Mouse (Mus musculus) midbrain, postnatal 0 days (tissue): Measurements from ENCODE around the gene Mospd3. TPM values are rescaled to one million over a fixed set of nuclear protein-coding genes. Genes with fewer than 3 reads are reported as not detected.

ENCODE experiments used
- ATAC-seq: fragments of 200-750 bp; cut with Nextera tagmentation; 2 replicates; pipeline ENCODE4 v1.8.0; 2017; ENCODE audit warnings: moderate number of reproducible peaks, mild to moderate bottlenecking, moderate TSS enrichment, moderate library complexity; ENCODE audit not compliant: low FRiP score
- DNase-seq: peaks from one replicate; pipeline ENCODE4 v3.0.0-alpha.2; 2015; ENCODE audit warnings: low spot score
- H3K27ac ChIP-seq: fragments of 300-500 bp; sonication (generic); 2 replicates; pipeline ENCODE4 v1.5.1; 2014; ENCODE audit warnings: low read depth, mild to moderate bottlenecking, low read length, mixed read lengths
- H3K27me3 ChIP-seq: fragments of 300-500 bp; sonication (generic); 2 replicates; pipeline ENCODE4 v1.6.1; 2014; ENCODE audit warnings: low read length, control low read depth, mixed read lengths; ENCODE audit not compliant: insufficient read depth
- H3K36me3 ChIP-seq: fragments of 300-500 bp; sonication (generic); 2 replicates; pipeline ENCODE4 v1.6.1; 2014; ENCODE audit warnings: low read length, control low read depth, mixed read lengths; ENCODE audit not compliant: insufficient read depth
- H3K4me1 ChIP-seq: fragments of 300-500 bp; sonication (generic); 2 replicates; pipeline ENCODE4 v1.6.1; 2014; ENCODE audit warnings: mild to moderate bottlenecking, control low read depth, antibody characterized with exemption, low read length, mixed read lengths; ENCODE audit not compliant: insufficient read depth
- H3K4me2 ChIP-seq: fragments of 300-500 bp; sonication (generic); 2 replicates; pipeline ENCODE4 v1.6.1; 2014; ENCODE audit warnings: low read depth, mild to moderate bottlenecking, low read length, mixed read lengths; ENCODE audit not compliant: poor library complexity, severe bottlenecking
- H3K4me3 ChIP-seq: fragments of 300-500 bp; sonication (generic); 2 replicates; pipeline ENCODE4 v1.5.1; 2014; ENCODE audit warnings: low read depth, mild to moderate bottlenecking, low read length, moderate library complexity
- H3K9ac ChIP-seq: fragments of 300-500 bp; sonication (generic); replicated peaks from 2 replicates; pipeline ENCODE4 v1.6.1; 2014; ENCODE audit warnings: mild to moderate bottlenecking, low read length, moderate library complexity, mixed read lengths; ENCODE audit not compliant: poor library complexity, severe bottlenecking
- H3K9me3 ChIP-seq: fragments of 300-500 bp; sonication (generic); 2 replicates; pipeline ENCODE4 v1.6.1; 2016; ENCODE audit warnings: low read length, control low read depth
- CTCF ChIP-seq: IDR thresholded peaks from 2 replicates; pipeline ENCODE4 v1.5.1; 2016; ENCODE audit warnings: antibody characterized with exemption, mild to moderate bottlenecking
- WGBS: fragments of 180-500 bp; shearing (Covaris S2); extraction: QIAGEN DNeasy Blood & Tissue Kit; methylation state at CpG from one replicate; pipeline ENCODE4 v1.1.7; 2014; 5-methylcytosine and 5-hydroxymethylcytosine counted together
- polyA plus RNA-seq: library from polyadenylated mRNA; unstranded; fragments of >200 nt; fragmentation: Nextera tagmentation; extraction: Ambion mirVana; gene quantifications from 2 replicates; pipeline ENCODE4 v1.2.1, GENCODE M21; 2015
- total RNA-seq: library from RNA; depleted of rRNA; stranded (reverse); fragments of >200 nt; gene quantifications from 2 replicates; pipeline ENCODE4 v1.2.3, GENCODE M21; 2014

Gene Mospd3
- total and polyA plus RNA-seq, 2 experiments from 2014 or later = 18.5 to 71.3 TPM

DNA sequence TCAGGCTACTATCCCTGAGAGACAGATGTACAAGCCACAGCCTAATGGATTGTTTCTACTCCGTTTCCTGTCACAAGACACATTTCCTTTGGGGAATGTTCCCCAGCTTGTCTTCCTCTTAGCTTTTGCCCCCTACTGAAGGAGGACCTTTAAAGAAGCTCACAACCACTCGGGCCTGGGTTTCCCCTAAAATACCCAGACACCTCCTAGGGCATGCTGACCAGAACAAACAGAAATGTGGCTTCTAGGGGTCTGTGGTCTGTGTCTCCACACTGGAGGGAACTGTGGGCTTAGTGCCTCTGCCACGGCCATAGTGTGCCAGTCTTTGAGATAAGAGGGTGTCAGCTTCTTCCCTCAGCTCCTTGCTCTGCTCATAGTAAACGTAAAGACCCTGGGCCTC, 30.7 kb upstream of the Mospd3 start:
- H3K4me1 ChIP-seq = peaks cover 10% of the 10 kb centered on the region
- no peak overlapping the region for H3K4me3 ChIP-seq
- ATAC-seq = no peak
- no peak overlapping the region for H3K27ac ChIP-seq
- no peak for TF ChIP-seq CTCF
- H3K9ac ChIP-seq = 0 out of 2 replicates have a peak overlapping the region, but pooled peaks have one; percentile 13
- H3K4me2 ChIP-seq = no peak overlapping the region
- no peak for DNase-seq
- H3K27me3 ChIP-seq = no peaks in the 10 kb centered on the region
- H3K9me3 ChIP-seq = no peaks in the 10 kb centered on the region
- 80% methylated on average over 4 of the region's 4 CpGs for WGBS
- peaks cover 25% of the 10 kb centered on the region for H3K36me3 ChIP-seq

DNA sequence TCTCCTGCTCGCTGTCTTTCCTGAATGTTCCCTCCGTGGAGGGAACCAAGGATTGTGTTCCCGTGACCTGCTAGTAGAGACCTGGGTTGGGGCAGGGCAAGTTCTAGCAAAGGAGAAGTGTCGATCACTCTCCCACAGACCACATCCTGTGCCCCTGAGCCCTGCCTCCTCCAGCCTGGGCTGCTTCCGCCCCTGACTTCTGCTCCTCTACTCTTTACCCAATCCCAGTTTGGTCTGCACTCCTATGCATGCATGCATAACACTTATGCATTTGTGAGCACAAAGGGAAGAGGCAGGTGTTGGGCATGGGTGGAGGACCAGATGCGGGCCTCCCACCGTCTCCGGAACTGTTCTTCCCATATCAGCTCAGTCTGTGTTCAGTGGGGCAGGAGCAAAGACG, 30.3 kb upstream of the Mospd3 start:
- no peak overlapping the region for H3K4me3 ChIP-seq
- no peak for TF ChIP-seq CTCF

DNA sequence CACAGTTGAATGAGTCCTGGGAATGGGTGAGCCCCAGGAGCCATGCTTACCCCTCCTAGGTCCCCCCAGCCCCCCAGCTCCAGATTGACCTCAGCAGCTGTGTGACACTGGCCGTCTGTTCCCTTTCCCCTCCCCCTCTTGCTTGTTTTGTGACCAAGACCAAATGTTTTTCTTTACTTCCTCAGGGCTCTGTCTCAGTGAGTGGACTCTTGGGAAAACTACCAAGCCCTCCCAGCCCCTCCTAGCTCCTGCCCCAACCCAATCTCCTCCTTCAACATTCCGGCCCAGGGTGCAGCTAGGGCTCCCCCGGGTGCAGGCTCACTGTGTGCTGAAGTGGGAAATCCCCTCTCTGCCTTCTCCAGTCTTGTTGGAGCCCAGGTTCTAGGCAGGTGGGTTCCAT, 29.7 kb upstream of the Mospd3 start:
- no peak for TF ChIP-seq CTCF
- DNase-seq = no peak

More for the DNA sequence above, 30.3 kb upstream of the Mospd3 start:
- Histone ChIP-seq H3K9ac (0 out of 2 replicates have a peak overlapping the region, but pooled peaks have one; percentile 13), H3K9me3 (no peaks in the 10 kb centered on the region), H3K4me1 (peaks cover 10% of the 10 kb centered on the region), H3K27ac (no peak overlapping the region), H3K27me3 (no peaks in the 10 kb centered on the region), H3K36me3 (peaks cover 22% of the 10 kb centered on the region), H3K4me2 (peak overlapping the region; percentile 2; the same call in 1 of the 2 replicates)
- no peak for DNase-seq
- no peak for ATAC-seq
- 72% methylated on average over 9 of the region's 9 CpGs for WGBS

DNA sequence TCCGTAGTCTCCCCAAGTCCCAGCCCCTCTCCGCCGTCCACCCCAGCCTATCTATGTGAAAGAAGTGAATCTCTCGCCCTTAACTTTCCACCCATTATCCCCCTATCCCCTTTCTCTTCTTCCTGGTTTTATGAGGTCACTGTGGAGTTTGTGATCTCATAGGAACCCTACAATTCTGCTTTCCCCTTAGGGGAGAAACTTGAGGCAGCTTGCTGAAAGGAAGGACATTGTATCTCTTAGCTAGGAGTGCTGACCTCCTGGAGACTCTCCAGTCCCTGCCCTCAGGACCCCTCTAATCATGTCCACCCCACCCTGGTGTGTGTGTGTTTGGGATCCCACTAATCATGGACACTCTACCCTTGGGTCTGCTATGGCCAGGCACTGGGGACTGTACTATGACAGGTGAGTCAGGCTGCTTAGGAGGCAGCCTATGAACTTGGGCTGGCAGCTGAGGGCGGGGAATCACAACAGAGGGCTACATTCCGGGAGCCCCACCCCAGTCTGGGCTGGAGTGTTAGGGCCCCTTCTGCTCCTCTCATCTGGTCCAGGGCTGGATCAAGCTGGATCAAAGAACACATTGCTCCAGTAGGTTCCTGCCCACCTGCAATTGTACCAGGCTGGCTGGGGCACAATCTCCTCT, 29.2 kb upstream of the Mospd3 start:
- Histone ChIP-seq H3K9ac (0 out of 2 replicates have a peak overlapping the region, but pooled peaks have one; percentile 14), H3K27ac (no peak overlapping the region), H3K4me3 (peak overlapping the region; percentile 92), H3K4me2 (peak overlapping the region; percentile 89), H3K36me3 (peaks cover 10% of the 10 kb centered on the region), H3K27me3 (no peaks in the 10 kb centered on the region), H3K9me3 (no peaks in the 10 kb centered on the region), H3K4me1 (peaks cover 10% of the 10 kb centered on the region)
- ATAC-seq = no peak
- 27% methylated on average over 6 of the region's 6 CpGs for WGBS
- DNase-seq = no peak
- no peak for TF ChIP-seq CTCF

More for the DNA sequence above, 29.7 kb upstream of the Mospd3 start:
- 0 out of 2 replicates have a peak overlapping the region, but pooled peaks have one; percentile 14 for H3K9ac ChIP-seq
- no peak for ATAC-seq
- no peak overlapping the region for H3K4me3 ChIP-seq
- H3K4me2 ChIP-seq = peak overlapping the region; percentile 2; the same call in 1 of the 2 replicates
- no peaks in the 10 kb centered on the region for H3K9me3 ChIP-seq
- no peak overlapping the region for H3K27ac ChIP-seq
- H3K27me3 ChIP-seq = no peaks in the 10 kb centered on the region
- peaks cover 16% of the 10 kb centered on the region for H3K36me3 ChIP-seq
- 39% methylated on average over 3 of the region's 3 CpGs for WGBS
- H3K4me1 ChIP-seq = peaks cover 10% of the 10 kb centered on the region

DNA sequence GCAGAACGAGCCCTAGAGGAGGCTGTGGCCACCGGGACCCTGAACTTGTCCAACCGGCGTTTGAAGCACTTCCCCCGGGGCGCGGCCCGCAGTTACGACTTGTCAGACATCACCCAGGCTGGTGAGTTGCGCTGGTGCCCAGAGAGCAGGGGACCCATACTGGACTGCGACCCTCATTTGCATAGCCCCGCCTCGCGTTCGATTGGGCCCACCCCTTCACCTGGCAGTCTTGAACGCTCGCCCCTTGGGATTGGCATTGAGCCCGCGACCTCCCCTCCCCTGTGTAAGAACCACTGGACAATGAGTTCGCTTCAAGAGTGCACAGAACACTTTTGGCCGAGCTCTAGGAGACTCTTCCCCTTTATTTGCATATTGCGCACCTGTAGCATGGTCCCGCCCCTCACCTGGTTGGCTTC, 28.5 kb upstream of the Mospd3 start:
- 1% methylated on average over 20 of the region's 23 CpGs for WGBS
- TF ChIP-seq CTCF = no peak
- H3K36me3 ChIP-seq = peaks cover 9% of the 10 kb centered on the region
- peak overlapping the region; percentile 87 for H3K27ac ChIP-seq
- peak overlapping the region; percentile 92 for H3K4me3 ChIP-seq
- peak overlapping the region; percentile 80 for H3K9ac ChIP-seq
- H3K4me2 ChIP-seq = peak overlapping the region; percentile 89
- ATAC-seq (peak; percentile 15; the same call in 1 of the 2 replicates), DNase-seq (peak; percentile 38)
- no peaks in the 10 kb centered on the region for H3K9me3 ChIP-seq
- H3K27me3 ChIP-seq = no peaks in the 10 kb centered on the region
- peaks cover 10% of the 10 kb centered on the region for H3K4me1 ChIP-seq

DNA sequence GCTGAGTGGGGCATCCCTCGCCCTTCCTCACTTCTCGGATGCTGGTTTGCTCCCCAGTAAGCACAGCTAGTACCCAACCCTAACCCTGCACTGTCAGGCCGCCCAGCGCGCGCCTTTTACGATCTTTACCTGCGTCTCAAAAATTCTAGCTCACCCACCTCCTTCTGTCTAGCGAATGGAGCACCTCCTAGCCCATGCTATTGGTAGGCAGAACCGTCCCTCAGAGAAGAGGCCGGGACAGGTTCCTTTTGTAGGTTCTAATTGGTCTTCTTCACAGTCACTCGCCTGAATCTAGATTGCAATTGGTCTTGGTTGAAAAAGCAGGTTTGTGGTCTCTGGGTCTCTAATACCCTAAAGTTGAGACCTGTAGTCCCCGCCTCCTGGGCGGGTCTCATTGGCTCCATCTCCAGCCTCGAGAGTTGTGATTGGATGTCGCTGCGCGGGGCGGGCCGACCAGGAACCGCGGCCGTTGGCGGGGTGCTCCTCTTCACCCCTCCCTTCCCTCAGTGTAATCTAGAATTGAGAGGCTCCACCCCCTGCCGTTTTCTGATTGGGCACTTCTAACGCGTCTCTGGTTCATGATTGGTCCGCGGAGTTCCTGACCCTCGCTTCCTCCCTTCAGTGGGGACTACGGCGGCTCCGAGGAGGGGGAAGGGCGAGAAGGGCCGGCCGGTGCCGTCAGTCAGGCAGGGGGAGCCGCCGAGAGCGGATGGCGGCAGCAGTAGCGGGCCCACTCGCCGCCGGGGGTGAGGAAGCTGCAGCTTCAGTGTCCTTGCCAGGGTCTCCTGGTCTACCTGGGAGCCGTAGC, 27.8 kb upstream of the Mospd3 start, which contains the start of the genes Fbxo24, Lrch4 and Gm20605:
Fbxo24 (minus strand) TSS at position 505 of the 808 bp plus-strand sequence.
Lrch4 (plus strand) TSS at position 624 of the 808 bp plus-strand sequence.
Gm20605 (plus strand) TSS at position 678 of the 808 bp plus-strand sequence.
- peak within 1 kb of the TSS; percentile 80 for H3K9ac ChIP-seq
- peaks cover 10% of the 10 kb centered on the region for H3K4me1 ChIP-seq
- H3K27ac ChIP-seq = peak within 1 kb of the TSS; percentile 87
- ATAC-seq (peak; percentile 98), DNase-seq (peak; percentile 100)
- H3K4me2 ChIP-seq = peak within 1 kb of the TSS; percentile 89
- peak within 1 kb of the TSS; percentile 92 for H3K4me3 ChIP-seq
- under 1% methylated on average over 44 of the region's 46 CpGs for WGBS
- H3K36me3 ChIP-seq = peaks cover 3% of the 10 kb centered on the region
- H3K9me3 ChIP-seq = no peaks in the 10 kb centered on the region
- peak; percentile 35; the same call in 1 of the 2 replicates for TF ChIP-seq CTCF
- H3K27me3 ChIP-seq = no peaks in the 10 kb centered on the region
